9 mouse cellular contexts compared by ENCODE assay signal in genomic region chr16:44717141-44717634, GRCm38 (mm10). TPM values are rescaled to one million over a fixed set of nuclear protein-coding genes. Genes with fewer than 3 reads are reported as not detected.
DNase-seq lines count a peak whose midpoint lies in the region; ATAC-seq and TF ChIP-seq lines count a peak whose summit lies in the region.
"Had no signal": no experiment of that assay in that cellular context is flagged by ENCODE, and none has a peak within 500 bp of the region (broad histone marks: within the 10 kb centered on the region; RNA-seq: fewer than 3 reads in every experiment).

No protein-coding gene starts in this region.

- intact Hi-C loops in left cerebral cortex, adult 2 months (cut with DNase I) = loop anchor here (10.0 kb wide), 1 partner anchor 232 kb away; no protein-coding TSS in a partner anchor
- intact Hi-C loops in left cerebral cortex, postnatal 4 days (cut with DNase I) = loop anchor here (10.0 kb wide), 1 partner anchor 232 kb away; no protein-coding TSS in a partner anchor

- H3K27me3 ChIP-seq in forebrain, embryonic 10.5 days (ENCODE audit: poor library complexity, severe bottlenecking) = no peaks in the 10 kb centered on the region
- H3K27me3 ChIP-seq in hindbrain, embryonic 12.5 days = no peaks in the 10 kb centered on the region
- no peaks in the 10 kb centered on the region for H3K27me3 ChIP-seq in midbrain, embryonic 15.5 days (replicated peaks)
- H3K27me3 ChIP-seq: lung, embryonic 15.5 days had no signal

- TF ChIP-seq CTCF in left cerebral cortex, adult 2 months (IDR thresholded peaks at IDR 0.05) = no peak

- H3K36me3 ChIP-seq in forebrain, embryonic 10.5 days (replicated peaks) = peaks cover 22% of the 10 kb centered on the region
- H3K36me3 ChIP-seq in hindbrain, embryonic 12.5 days = peaks cover 9% of the 10 kb centered on the region; the same call in 1 of the 2 replicates
- 0 out of 2 replicates have a peak, but pooled peaks cover 4% of the 10 kb centered on the region for H3K36me3 ChIP-seq in midbrain, embryonic 15.5 days (replicated peaks)
- H3K36me3 ChIP-seq: lung, embryonic 15.5 days had no signal

- WGBS in forebrain, embryonic 10.5 days = 69% methylated on average over 2 of the region's 2 CpGs
- WGBS in hindbrain, embryonic 12.5 days = 82% methylated on average over 2 of the region's 2 CpGs
- 51% methylated on average over 2 of the region's 2 CpGs for WGBS in midbrain, embryonic 15.5 days

- no peak overlapping the region for H3K9ac ChIP-seq in hindbrain, embryonic 12.5 days
- no peak overlapping the region for H3K9ac ChIP-seq in midbrain, embryonic 15.5 days
- H3K9ac ChIP-seq: lung, embryonic 15.5 days had no signal

- H3K4me1 ChIP-seq in forebrain, embryonic 10.5 days = peaks cover 13% of the 10 kb centered on the region
- peaks cover 9% of the 10 kb centered on the region for H3K4me1 ChIP-seq in hindbrain, embryonic 12.5 days
- peaks cover 7% of the 10 kb centered on the region; the same call in 1 of the 2 replicates for H3K4me1 ChIP-seq in midbrain, embryonic 15.5 days

- no peak for DNase-seq in left cerebral cortex, adult 2 months (ENCODE audit: extremely low spot score in 1 of 2, low spot score in 2 of 2)
- DNase-seq in left cerebral cortex, postnatal 4 days = no peak
- DNase-seq in forebrain, embryonic 10.5 days (ENCODE audit: extremely low spot score, low spot score) = no peak
- no peak for DNase-seq in retina, embryonic 14.5 days (ENCODE audit: low spot score)
- DNase-seq in testis, postnatal 10 days (ENCODE audit: low spot score) = no peak
- DNase-seq in thymus, postnatal 36 days = no peak

- ATAC-seq in hindbrain, embryonic 12.5 days (ENCODE audit: low FRiP score) = peak; percentile 54
- ATAC-seq in midbrain, embryonic 15.5 days (replicated peaks) = peak; percentile 72

- no peak overlapping the region for H3K4me3 ChIP-seq in left cerebral cortex, adult 2 months
- H3K4me3 ChIP-seq in forebrain, embryonic 10.5 days = no peak overlapping the region
- H3K4me3 ChIP-seq in hindbrain, embryonic 12.5 days = no peak overlapping the region
- H3K4me3 ChIP-seq in midbrain, embryonic 15.5 days = no peak overlapping the region
- H3K4me3 ChIP-seq: lung, embryonic 15.5 days had no signal

- no peak overlapping the region for H3K4me2 ChIP-seq in hindbrain, embryonic 12.5 days (replicated peaks)
- no peak overlapping the region for H3K4me2 ChIP-seq in midbrain, embryonic 15.5 days
- H3K4me2 ChIP-seq: lung, embryonic 15.5 days had no signal

- peak overlapping the region; percentile 9; the same call in 1 of the 2 replicates for H3K27ac ChIP-seq in left cerebral cortex, adult 2 months
- H3K27ac ChIP-seq in forebrain, embryonic 10.5 days = peak overlapping the region; percentile 72
- H3K27ac ChIP-seq in hindbrain, embryonic 12.5 days = peak overlapping the region; percentile 67
- no peak overlapping the region for H3K27ac ChIP-seq in midbrain, embryonic 15.5 days

- H3K9me3 ChIP-seq in forebrain, embryonic 10.5 days = no peaks in the 10 kb centered on the region
- H3K9me3 ChIP-seq in hindbrain, embryonic 12.5 days (replicated peaks) = no peaks in the 10 kb centered on the region
- no peaks in the 10 kb centered on the region for H3K9me3 ChIP-seq in midbrain, embryonic 15.5 days
- H3K9me3 ChIP-seq: lung, embryonic 15.5 days had no signal

RNA-seq across cellular contexts. Expression of gene Nepro, which starts 6.9 kb away (rescaled TPM):
- 1 to 10 TPM; 4.8 to 5.0 TPM for total RNA-seq in left cerebral cortex, adult 2 months (2021)
- 1 to 10 TPM; 6.1 to 7.1 TPM for total RNA-seq in left cerebral cortex, postnatal 4 days (2021)
- polyA plus RNA-seq in forebrain, embryonic 10.5 days (2016; fragmentation: Nextera tagmentation; extraction: Ambion mirVana) = 15.4 and 17.1 TPM in 2 replicates
- 9.4 and 9.9 TPM in 2 replicates for polyA plus RNA-seq in hindbrain, embryonic 12.5 days (2016; fragmentation: Nextera tagmentation; extraction: Ambion mirVana)
- 4.4 and 4.9 TPM in 2 replicates for polyA plus RNA-seq in midbrain, embryonic 15.5 days (2015; fragmentation: Nextera tagmentation; extraction: Ambion mirVana)

RNA-seq across cellular contexts. Expression of gene Gtpbp8, which starts 29.0 kb away (rescaled TPM):
- total RNA-seq in left cerebral cortex, adult 2 months (2021) = 10 to 100 TPM; 24.4 to 25.7 TPM
- total RNA-seq in left cerebral cortex, postnatal 4 days (2021) = 10 to 100 TPM; 21.7 to 25.2 TPM
- polyA plus RNA-seq in forebrain, embryonic 10.5 days (2016; fragmentation: Nextera tagmentation; extraction: Ambion mirVana) = 31.9 and 32.4 TPM in 2 replicates
- polyA plus RNA-seq in hindbrain, embryonic 12.5 days (2016; fragmentation: Nextera tagmentation; extraction: Ambion mirVana) = 34.3 and 37.9 TPM in 2 replicates
- 35.3 and 38.1 TPM in 2 replicates for polyA plus RNA-seq in midbrain, embryonic 15.5 days (2015; fragmentation: Nextera tagmentation; extraction: Ambion mirVana)

RNA-seq across cellular contexts. Expression of gene Cd200r1, which starts 48.3 kb away (rescaled TPM):
- total RNA-seq in left cerebral cortex, adult 2 months (2021) = 1 to 10 TPM; 1.0 to 1.1 TPM
- not detected for total RNA-seq in left cerebral cortex, postnatal 4 days (2021)
- 0.27 and 0.47 TPM in 2 replicates for polyA plus RNA-seq in forebrain, embryonic 10.5 days (2016; fragmentation: Nextera tagmentation; extraction: Ambion mirVana)
- polyA plus RNA-seq in hindbrain, embryonic 12.5 days (2016; fragmentation: Nextera tagmentation; extraction: Ambion mirVana) = 0.52 and 0.96 TPM in 2 replicates
- polyA plus RNA-seq in midbrain, embryonic 15.5 days (2015; fragmentation: Nextera tagmentation; extraction: Ambion mirVana) = 0.78 and 1.1 TPM in 2 replicates
